Mouse (Mus musculus) urinary bladder, postnatal 14 days (tissue): ENCODE results near the gene Cacnb2.
A peak's percentile ranks its signal among the peaks of the same experiment; 100 is the strongest.

Source experiments
- DNase-seq: peaks from one replicate; pipeline ENCODE4 v3.0.0; 2021; ENCODE audit warnings: low spot score

Cacnb2 gene

DNA sequence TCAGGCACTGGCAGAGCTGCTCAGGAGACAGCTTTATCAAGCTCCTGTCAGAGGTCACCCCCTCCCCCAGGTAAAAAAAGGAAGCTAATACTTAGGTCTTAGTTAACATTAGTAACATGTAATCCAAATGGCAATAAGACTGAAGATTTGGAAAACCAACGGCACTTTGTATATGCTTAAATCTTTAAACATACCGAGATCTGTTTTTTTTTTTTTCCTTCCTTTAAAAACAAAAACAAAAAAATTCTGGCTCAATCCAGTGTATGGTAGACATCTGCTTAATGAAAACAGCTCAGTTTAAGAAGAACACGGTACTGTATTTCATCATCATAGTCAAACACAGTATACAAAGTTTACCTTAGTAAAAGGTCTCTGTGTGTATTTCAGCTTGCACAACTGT, at the start of gene Cacnb2:
TSS of gene Cacnb2 (plus strand) at position 301 of the 400 bp plus-strand sequence.
- DNase-seq, result no peak

DNA sequence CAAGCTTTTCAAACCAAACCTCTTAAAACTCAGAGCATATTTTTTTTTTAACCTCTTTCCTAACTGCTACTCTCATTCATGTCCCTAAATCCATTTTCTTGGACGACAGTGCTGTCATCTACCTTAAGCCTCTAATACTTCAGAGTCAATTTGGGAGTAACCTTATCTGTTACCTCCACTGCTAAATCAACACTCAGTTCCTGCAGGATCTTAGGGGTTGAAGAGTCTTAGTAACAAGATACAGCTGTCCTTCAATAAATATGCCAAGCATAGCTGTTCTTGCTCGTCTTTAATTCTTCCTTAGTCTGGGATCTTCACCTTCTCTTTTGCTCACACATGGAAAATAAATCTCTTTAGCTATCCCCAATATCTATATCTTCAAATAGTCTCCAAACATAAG, 34.9 kb upstream of the Cacnb2 start:
- DNase-seq, result no peak

DNA sequence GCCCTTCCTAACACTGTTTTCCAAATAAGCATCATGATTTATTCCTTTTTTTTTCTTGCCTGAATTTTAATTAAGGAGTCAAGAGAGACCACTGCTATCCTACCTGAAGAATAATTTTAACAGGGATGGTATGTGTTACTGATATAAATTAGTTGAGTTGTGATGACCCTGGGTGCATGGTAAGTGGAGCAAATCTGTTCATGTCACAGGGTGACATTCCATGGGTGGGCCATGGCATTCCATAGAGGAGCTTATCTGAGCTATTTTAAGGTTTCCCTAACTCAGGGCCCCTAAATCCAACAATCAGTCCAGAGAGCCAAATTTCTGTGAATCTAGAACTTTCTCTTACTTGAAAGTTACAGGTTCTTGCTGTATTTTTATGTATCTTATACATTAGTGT, 31.6 kb upstream of the Cacnb2 start:
- no peak for DNase-seq

DNA sequence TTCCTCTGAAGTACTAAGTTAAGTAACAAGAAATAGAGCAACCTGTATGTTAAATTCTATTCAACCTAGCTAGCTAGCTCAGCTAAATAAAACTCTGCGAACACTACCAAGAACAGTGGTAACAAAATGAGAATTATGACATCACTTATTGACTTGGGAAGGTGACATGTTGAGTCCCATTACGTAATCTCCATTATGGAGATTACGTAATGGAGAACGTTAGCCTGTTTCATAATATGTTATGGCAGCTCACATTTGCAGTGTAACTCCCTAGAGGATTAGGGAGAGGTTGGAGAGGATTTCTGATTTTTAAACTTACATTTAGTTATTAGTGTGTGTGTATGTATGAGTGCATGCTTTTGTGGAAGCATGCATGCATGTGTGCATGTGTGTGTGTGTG, 13.3 kb upstream of the Cacnb2 start:
- DNase-seq, result no peak

DNA sequence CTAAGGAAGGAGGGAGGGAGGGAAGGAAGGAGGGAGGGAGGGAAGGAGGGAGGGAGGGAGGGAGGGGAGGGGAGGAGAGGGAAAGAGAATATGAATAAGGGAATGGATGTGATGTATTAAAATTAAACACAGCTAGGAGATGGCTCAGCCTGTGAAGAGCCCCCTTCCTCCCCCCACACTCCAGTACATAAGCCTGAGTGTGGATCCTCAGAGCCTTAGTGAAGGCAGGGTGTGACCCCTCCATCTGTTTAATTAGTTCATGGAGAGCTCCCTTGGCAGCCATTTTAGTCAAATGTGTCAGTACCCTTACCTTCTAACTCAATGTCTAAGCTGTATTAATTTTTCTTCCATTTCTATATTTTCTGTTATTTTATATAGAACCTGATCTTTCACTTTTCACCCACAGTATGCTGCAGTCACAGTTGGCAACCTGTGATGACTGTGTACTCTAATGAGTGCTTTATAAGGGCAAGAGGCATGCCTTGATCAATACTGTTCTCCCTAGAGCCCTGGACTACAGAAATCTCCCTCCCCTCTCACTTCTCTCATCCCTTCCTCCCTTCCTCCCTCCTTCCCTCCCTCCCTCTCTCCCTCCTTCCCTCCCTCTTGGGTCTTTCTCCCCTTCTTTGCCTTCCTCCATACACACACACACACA, 4.9 kb upstream of the Cacnb2 start:
- DNase-seq, result no peak

DNA sequence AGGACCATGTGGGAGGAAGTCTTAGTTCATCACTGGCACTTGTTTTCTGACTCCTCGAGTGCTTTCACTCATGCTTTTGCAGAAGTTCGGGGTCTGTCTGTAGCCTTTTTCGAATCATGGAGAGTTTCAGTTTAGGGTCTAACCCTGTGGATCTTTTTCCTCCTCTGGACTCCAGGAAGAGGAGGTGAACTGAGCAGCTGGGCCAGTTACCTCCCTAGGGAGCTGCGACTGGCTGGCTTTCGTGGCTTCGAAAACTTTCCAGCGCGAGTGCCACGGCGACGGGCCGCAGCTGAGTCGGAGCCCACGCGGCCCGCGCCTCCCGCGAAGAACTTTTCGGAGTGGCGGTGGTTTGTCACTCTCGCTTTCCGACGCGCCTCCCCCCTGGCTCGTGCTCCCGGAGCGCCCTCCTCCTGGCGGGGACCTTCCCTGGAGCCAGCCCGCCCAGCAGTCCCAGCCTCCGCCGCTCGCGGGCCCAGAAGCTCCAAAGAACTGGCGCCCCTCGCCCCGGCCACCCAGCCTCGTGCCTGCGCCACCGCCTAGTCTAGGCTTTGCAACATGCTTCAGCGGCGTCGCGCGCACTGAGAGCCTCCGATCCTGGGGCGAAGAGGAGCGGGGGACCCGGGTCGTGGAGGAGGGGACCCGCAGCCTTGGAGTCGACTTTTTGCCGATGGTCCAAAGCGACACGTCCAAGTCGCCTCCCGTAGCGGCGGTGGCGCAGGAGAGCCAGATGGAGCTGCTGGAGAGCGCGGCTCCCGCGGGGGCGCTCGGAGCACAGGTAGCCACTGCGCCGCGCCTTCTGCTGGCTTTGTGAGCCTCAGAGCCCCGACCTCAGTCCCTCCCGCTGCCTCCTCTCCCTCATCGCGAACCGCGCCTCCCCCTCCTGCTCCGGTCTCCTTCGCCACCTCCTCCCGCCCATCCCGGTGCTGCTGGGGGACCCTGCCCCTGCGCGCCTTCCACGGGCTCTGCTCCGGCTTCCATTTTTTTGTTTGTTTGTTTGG, 1.2 kb downstream of the Cacnb2 start:
- peak; percentile 64 for DNase-seq

DNA sequence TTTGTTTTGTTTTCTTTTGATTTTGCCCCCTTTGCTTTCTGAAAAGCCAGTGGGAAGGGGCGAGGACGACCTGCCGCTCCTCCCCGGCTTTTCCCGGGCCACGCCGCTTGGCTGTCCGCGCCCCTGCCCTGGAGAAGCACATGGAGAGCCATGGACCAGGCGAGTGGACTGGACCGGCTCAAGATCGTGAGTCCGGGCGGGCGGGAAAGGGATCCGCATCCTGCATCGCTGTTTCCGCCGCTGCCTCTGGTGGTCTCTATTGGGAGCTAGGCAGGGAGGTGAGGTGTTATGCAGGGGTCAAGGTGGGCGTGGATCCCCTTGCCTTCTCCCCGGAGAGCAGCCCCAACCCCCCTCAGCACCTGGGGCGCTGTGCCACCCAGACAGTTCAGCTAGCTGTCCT, 1.9 kb downstream of the Cacnb2 start:
- DNase-seq, result peak; percentile 27

DNA sequence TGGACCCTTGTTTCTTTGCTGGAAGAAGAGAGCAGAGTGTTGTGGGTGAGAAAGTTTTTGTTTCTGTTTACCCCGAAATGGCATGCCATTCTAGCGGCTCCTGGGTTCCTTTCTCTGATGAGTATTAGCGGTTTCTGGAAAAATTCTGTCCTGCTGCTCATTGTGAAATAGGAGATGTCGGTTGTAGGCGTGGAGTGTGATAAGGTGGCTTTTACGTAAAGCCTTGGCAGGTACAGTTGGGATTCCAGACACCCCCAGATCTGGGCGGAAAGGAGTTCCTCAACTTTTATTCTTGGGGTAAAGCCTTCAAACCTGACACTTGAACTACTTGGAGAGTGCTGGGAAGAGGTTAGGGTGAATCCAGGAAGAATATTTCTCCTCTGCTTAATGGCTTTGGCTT, 2.3 kb downstream of the Cacnb2 start:
- no peak for DNase-seq

DNA sequence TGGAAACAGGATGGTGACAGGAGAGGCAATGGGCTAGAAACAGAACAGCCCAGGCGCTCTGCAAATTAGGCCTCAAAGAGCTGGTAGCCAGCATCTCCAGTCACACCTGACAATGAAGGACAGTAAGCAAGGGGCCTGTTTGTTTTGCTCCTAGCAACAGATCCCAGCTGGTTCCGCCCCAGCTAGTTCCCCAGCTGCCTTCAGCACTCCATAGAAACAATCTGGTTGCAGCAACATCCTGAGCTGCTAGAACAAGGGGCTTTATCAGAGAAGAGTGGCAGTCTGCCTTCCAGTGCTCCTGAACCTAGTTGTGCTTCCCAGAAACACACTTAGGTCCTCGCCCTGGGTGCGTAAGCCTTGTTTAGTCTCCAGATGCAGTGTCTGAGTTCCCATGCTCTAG, 5.7 kb downstream of the Cacnb2 start:
- DNase-seq, result peak; percentile 6

DNA sequence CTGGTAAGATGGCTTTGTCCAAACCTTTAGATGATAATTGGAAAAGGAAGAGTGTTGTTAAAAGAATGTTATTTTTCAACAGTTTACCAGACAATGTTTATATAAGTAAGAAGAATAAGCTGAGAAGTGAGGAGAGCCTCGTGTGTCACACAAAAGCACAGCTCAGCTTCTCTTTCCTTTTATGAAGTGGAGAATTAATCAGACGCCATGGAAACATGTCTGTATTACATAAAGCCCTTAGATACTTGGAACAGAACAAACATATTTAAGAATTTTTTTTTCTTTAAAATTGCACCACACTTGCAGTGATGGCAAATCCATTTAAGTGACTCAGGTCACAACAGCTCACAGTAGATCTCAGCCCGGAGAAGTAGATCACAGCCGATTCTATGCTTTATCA, 9.8 kb downstream of the Cacnb2 start:
- no peak for DNase-seq

DNA sequence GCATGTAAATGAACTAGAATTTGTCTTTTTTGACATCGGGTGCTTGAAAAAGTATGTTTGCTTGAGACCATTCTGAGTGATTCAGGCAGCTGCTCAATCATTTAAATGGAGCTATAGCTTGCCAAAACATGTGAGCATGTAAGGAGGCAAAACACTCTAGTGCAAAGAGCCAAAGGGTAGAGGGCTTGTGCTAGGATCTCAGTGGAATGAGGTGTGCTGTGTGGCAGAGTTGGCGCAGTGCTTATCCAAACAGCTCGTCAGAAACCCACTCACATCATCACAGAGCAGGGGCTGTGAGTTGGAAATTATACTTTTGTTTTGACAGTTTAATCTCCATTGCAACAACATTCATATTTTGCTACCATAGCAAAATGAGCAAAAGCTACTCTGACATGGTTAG, 13.5 kb downstream of the Cacnb2 start:
- DNase-seq, result no peak

DNA sequence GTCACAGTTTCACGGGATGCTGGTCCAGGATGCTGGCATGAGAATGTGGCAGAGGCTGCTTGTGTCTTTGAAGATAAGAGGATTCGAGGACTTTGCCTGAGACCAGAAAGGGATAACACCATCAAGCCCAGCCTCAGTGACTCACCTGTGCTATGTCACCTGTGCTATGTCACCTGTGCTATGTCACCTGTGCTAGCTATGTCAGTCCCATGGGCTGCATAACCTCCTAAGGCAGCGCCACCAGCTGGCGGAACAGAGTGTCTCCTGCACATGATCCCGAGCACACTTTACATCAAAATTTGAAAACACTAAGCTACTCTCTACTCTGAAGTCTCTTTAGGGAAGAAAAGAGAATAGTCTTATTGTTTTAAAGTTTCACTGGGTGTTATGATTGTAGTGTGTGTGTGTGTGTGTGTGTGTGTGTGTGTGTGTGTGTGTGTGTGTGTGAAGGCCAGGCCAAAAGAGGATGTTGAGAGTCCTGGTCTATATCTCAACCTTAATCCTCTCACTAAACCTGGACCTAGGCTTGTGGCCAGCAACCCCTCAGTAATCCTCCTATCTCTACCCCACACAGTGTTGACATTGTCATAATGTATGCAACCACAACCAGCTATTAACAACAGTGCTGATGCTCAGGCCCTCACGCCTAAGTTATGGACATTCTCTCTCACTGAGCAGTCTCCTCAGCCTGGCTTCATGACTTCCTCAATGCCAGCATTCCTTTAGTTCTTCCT, 17.4 kb downstream of the Cacnb2 start:
- DNase-seq, result no peak

DNA sequence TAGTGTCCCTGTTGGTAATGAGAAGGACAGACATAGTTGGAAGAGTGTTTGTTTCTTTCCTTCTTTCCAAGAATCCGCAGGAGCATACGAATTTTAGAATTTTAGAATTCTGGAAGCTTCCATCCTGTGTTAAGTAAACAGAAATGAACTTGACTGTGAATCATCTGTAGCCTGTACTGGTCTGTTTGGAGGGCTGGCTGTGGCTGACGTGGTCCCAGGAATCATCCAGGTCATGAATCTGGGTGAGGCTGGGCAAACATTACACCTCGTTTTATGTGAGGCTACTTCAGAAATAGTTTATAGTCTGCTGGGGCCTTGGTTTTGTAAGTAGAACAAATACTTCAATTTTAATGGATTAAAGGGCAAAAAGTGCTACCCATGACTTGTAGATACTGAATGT, 18.0 kb downstream of the Cacnb2 start:
- peak; percentile 11 for DNase-seq

DNA sequence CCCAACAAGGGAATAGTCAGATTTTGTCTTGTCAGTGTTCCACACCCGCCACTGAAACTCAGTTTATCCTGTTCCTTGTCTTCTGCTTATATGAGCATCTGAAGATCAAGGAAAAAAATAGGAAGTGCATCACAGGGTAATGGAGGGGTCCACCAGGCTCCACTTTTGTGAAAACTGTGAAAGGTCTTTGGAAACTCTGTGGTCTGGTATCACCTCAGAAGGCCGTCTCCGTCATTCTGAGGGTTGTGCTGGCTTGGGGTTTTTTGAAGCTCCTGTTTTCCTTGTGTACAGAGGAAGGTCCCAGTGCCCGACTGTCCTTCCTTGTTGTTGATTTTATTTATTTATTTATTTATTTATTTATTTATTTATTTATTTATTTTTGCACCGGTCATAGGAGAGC, 20.9 kb downstream of the Cacnb2 start:
- DNase-seq, result no peak

DNA sequence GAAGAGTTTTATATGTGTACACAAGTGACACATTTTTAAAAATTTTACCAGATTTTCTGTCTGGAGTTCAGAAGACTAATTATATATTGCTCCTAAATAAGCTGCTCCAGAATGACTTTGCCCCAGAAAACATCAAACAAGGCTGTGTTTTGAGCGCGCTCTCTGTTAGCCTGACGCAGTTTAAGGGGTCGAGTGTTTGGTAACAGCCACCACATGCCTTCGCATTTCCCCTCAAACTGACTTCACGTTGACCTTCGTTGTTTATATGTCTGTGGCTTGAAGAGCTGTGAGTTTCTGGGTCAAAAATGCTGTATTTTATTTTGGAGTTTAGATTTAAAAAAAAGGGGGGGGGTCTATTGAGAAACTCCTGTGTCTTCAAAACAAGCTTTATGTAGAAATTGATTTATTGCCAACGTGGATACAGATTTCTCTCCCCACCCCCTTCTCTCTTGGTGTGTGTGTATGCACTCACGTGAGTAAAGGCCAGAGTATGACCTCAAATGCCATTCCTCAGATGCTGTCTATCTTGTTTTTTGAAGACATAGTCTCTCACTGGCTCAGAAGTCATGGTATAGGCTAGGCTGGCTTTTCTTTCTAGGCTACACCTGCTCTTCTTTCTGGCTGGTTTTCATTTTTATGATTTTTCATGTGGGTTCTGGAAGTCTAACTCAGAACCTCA, 27.1 kb downstream of the Cacnb2 start:
- DNase-seq, result no peak

DNA sequence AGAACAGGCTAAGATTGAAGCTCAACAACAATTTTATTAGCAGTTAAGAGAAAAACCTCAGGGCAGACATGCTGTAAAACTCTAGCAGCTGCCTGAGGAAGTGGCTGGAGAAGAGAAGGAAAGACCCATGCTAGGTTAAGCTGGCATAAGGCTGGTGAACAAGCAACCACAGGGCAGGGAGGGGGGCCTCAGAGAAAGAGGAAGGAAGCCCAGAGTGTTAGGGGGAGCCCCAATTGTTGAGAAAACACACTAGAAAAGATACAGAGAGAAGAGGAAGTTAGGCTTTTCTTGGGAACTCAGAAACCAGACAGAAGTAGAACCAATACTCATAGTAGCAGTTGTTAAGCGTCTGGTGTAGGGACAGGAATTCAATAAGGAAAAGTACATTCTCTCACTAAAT, 28.7 kb downstream of the Cacnb2 start:
- DNase-seq, result no peak

DNA sequence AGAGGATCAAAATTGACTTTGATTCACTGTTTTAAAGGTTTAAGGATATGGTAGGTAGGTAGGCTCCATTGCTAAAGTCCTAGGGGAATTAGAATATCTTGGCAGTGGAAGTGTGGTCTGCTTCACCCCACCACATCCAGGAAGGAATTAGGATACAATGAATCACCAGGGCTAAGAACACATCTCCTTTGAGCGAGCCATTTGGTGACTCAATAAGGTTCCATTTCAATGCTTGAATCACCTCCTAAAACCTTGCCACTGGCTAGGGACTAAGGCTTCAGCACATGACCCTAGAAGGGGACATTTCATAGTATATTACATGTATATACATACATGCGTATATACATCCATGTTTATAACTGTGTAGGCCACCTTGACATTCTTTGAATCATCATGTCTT, 30.3 kb downstream of the Cacnb2 start:
- DNase-seq, result no peak

DNA sequence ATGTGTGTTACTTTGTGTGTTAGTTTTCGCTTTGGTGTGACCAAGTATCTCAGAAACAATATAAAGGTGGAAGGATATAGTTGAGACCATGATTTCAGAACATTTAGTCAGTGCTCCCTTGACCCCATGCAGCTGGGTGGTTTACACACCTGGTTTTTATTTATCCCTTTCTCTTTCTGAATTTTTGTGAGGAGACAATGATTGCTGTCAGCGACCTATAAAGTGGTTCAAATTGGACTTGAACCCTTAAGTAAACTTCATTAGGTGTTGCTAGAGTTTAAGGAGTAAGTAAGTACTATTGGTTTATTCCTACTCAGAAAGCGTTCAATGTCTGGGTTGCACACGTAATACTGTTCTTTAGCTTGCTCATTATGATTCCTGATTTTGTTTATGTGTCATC, 36.4 kb downstream of the Cacnb2 start:
- DNase-seq, result no peak

DNA sequence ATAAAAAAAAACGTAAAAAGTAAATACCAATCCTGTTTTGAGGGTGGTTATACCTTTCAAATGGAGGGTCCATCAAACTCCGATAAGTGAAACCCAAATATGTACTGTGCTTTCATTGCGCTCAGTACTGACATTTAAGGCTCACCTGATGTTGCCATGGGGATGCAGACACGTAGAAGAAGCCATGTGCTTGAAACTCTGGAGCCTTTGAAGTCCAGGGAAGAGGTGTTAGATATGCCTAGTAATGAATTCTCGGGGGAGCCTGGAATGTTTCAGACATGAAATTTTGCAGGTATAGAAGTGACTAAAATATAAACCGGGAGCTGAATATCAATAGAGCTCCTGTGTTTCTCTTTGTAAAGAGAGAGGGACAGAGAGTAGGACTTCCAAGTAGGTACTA, 37.0 kb downstream of the Cacnb2 start:
- DNase-seq, result no peak

DNA sequence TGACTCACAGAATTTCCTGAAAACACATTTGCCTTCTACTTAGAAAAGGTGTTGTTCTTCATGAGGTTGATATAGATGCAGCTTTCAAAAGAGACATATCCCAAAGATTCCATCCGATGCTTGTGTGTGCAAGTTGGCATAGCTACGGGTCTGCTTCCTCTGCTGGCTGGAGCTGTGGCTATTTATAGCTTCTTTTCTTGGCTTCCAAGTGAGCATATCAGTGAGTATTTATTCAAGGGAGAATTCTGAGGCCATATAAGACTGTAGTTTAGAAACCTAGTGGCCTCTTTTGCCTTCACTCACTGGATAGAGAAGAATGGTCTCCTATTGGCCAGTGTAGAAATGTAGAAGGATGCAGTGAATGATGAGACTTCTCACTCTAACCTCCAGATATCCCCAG, 38.2 kb downstream of the Cacnb2 start:
- no peak for DNase-seq

DNA sequence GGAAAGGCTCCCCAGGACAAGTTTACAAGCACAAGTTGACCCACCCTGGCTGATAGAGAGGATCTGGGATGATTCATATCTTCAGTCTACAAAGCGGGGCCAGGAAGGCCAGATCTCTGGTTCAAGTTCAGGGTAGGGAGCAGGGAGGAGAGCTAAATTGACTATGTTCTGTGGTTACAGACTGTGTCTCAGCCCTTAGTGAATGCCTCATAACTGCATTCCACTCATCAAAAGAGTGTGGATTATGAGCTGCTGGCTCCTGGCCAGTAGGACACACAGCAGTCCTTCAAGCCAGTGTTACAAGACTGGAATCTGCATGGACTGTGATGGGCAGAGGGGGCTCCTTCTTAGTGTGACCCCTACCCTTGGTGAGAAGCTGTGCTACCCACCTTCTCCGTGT, 48.4 kb downstream of the Cacnb2 start:
- peak; percentile 40 for DNase-seq

DNA sequence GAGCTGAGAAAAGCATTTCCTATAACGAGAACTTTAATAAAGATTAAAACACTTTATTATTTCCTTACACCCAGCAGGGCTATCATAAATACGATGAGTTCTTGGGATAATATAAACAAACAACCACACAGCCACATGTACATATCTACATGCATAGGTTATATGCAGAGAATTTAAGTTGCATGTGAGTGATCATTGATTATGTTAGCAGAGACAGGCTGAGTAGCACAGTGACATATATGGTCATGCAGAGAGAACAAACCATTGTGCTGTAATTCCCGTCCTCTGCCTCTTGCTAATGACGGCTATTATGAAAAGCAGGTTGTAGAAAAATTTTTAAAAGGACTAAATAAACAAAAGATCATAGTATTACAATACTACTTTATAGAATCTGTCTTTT, 53.8 kb downstream of the Cacnb2 start:
- DNase-seq, result no peak
